Mouse (Mus musculus): ENCODE measurements at regions not wholly inside any gene's neighbourhood (a gene's known extent, or its start where the extent isn't known, plus 50 kb on each side); places are given as distances from the start of the nearest gene placed in this dataset.

DNA sequence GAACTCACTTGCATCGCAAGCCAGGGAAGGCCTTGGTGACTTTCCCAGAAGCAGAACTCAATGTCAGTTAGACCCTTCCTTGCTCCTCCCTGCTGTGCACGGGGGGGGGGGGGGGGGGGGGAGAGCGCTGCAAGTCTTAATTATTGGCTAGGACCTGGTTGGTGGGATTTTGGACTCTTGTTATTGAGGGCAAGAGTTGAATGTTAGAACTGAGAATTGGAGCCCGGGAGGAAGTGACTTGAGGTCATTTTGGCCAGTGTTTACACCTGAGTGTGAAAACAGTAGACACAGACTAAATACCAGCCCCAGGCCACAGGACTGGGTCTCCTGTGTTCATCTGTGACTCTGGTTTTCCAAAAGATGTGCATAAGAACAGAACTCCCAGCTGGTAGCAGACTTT, 114.7 kb upstream of the D7Ertd443e start:
- H3K27me3 ChIP-seq (replicated peaks; ENCODE audit: control insufficient read depth, insufficient read depth, low read length): no peaks in the 10 kb centered on the region
- H3K36me3 ChIP-seq (ENCODE audit: control insufficient read depth, insufficient read depth, low read length): no peaks in the 10 kb centered on the region
- WGBS: 22% methylated on average over 4 of the region's 4 CpGs
- no peak for TF ChIP-seq POLR2A (IDR thresholded peaks at IDR 0.05; ENCODE audit: low read depth, low read length)
- no peak for TF ChIP-seq CTCF (conservative IDR thresholded peaks at IDR 0.05; ENCODE audit: insufficient read depth, insufficient read length, low read depth, low read length)
- H3K27ac ChIP-seq (ENCODE audit: insufficient read depth, low read depth, low read length): no peak overlapping the region; the same call in 1 of the 2 replicates
- DNase-seq: peak; percentile 64
- peaks cover 7% of the 10 kb centered on the region; the same call in 1 of the 2 replicates for H3K4me1 ChIP-seq (ENCODE audit: control insufficient read depth, insufficient read depth, low read length)
- no peak overlapping the region for H3K4me3 ChIP-seq (ENCODE audit: insufficient read depth, low read depth, low read length)

DNA sequence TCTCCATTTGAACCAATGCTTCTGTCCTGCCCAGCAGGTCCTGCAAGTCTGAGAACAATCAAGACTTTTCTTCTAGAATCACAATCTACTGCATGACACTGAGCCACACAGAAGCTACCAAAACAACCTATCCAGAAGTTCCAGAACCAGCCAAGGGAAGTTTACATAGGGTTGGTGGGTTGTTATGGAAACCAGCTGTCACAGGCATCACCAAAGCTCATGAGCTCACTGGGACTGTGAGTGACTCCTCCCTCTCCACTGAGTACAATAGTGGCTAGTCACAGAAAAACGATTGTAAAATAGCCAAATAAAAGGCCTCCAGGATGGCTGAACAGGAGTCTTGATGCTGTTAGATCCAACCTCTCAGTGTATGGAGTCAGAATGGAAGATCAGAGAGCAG, 115.6 kb upstream of the D7Ertd443e start:
- 33% methylated on average over 1 of the region's 1 CpGs for WGBS
- no peak overlapping the region for H3K4me3 ChIP-seq (ENCODE audit: insufficient read depth, low read depth, low read length)

DNA sequence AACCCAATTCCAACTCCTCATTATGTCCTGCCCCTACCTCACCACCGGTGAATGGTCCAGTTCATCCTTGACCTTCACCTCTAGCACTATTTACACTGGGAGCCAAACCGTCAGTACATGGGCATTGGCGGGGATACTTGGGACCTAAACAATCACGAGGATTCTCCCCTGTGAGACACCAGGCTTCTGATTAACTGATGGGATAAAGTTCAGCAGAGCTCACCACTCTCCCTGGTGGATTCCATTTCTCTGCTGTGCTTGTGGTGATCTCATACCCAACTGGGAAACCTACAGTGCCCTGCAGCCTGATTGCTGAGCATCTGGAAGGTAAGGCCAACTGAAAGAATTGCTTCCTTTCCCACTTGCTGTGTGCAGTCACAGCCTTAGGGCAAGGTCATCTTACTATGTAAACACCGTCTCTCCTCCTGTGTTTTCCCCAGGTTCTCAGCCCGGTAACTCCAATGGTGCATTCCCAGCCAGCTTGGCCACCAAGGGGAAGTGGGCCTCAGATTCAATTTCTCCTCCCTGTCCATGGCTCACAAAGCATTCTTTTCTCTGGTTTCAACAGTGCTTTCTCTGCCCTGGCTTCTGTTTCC, 125.0 kb upstream of the D7Ertd443e start:
- H3K36me3 ChIP-seq (ENCODE audit: control insufficient read depth, insufficient read depth, low read length): no peaks in the 10 kb centered on the region
- 31% methylated on average over 6 of the region's 6 CpGs for WGBS
- no peak for TF ChIP-seq POLR2A (IDR thresholded peaks at IDR 0.05; ENCODE audit: low read depth, low read length)
- TF ChIP-seq CTCF (conservative IDR thresholded peaks at IDR 0.05; ENCODE audit: insufficient read depth, insufficient read length, low read depth, low read length): no peak
- no peak overlapping the region for H3K4me3 ChIP-seq (ENCODE audit: insufficient read depth, low read depth, low read length)
- H3K27ac ChIP-seq (ENCODE audit: insufficient read depth, low read depth, low read length): no peak overlapping the region; the same call in 1 of the 2 replicates
- no peaks in the 10 kb centered on the region for H3K27me3 ChIP-seq (replicated peaks; ENCODE audit: control insufficient read depth, insufficient read depth, low read length)
- DNase-seq: peak; percentile 56
- H3K4me1 ChIP-seq (ENCODE audit: control insufficient read depth, insufficient read depth, low read length): peaks cover 7% of the 10 kb centered on the region

More for the DNA sequence above, 115.6 kb upstream of the D7Ertd443e start:
- DNase-seq: no peak
- Histone ChIP-seq H3K4me1 (ENCODE audit: control insufficient read depth, insufficient read depth, low read length) (peaks cover 7% of the 10 kb centered on the region; the same call in 1 of the 2 replicates), H3K36me3 (ENCODE audit: control insufficient read depth, insufficient read depth, low read length) (no peaks in the 10 kb centered on the region), H3K27ac (ENCODE audit: insufficient read depth, low read depth, low read length) (no peak overlapping the region), H3K27me3 (replicated peaks; ENCODE audit: control insufficient read depth, insufficient read depth, low read length) (no peaks in the 10 kb centered on the region)
- no peak for TF ChIP-seq POLR2A (IDR thresholded peaks at IDR 0.05; ENCODE audit: low read depth, low read length)
- TF ChIP-seq CTCF (conservative IDR thresholded peaks at IDR 0.05; ENCODE audit: insufficient read depth, insufficient read length, low read depth, low read length): no peak

DNA sequence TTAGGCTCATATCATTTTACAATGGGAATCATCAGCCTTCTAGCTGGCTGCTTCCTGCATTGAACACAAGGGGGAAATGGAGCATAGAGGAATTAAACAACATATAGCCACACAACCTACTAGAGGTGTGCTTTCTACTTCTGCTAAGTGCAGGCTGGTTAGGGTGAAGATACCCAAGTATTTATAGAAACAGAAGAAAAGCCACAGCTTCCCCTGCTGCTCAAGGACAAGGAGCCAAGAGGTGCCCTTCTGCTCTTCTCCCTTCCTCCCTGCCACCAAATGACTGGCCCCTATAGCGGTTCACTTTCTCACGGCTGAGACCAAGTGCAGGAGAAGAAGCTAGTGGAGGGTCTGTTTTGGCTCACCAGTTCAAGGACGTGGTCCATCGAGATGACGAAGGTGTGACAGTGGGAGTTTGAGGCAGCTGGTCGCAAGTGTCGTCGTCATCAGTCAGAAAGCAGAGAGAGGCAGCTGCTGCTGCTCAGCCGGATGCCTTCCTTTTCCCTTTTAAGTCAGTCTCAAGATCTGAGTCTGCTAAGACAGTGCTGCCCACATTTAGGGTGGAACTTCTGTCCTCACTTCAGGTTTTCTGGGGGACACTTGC, 134.0 kb upstream of the D7Ertd443e start:
- H3K4me1 ChIP-seq (ENCODE audit: control insufficient read depth, insufficient read depth, low read length): no peaks in the 10 kb centered on the region
- no peak for DNase-seq
- no peaks in the 10 kb centered on the region for H3K27me3 ChIP-seq (replicated peaks; ENCODE audit: control insufficient read depth, insufficient read depth, low read length)
- no peak overlapping the region for H3K4me3 ChIP-seq (ENCODE audit: insufficient read depth, low read depth, low read length)
- TF ChIP-seq POLR2A (IDR thresholded peaks at IDR 0.05; ENCODE audit: low read depth, low read length) (no peak), CTCF (conservative IDR thresholded peaks at IDR 0.05; ENCODE audit: insufficient read depth, insufficient read length, low read depth, low read length) (no peak)
- H3K36me3 ChIP-seq (ENCODE audit: control insufficient read depth, insufficient read depth, low read length): no peaks in the 10 kb centered on the region
- H3K27ac ChIP-seq (ENCODE audit: insufficient read depth, low read depth, low read length): no peak overlapping the region
- WGBS: 73% methylated on average over 9 of the region's 9 CpGs

DNA sequence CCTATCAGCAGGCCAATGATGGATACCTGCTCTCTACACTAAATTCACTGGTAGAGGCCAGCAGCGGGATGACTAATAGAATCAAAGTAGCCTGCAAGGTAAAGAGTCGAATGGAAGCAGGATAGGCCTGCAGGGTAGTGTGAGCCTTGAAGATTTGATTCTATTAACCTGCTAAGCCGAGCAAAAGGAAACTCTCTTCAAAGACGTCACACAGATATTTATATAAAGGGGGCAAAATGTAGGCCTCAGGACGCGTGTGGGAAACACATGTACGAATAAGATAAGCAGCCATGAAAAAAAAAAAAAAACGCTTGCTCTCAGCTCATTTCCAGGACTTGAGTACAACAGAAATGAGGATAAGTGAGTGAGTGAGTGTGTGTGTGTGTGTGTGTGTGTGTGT, 138.4 kb upstream of the D7Ertd443e start:
- H3K4me1 ChIP-seq (ENCODE audit: control insufficient read depth, insufficient read depth, low read length): no peaks in the 10 kb centered on the region
- no peaks in the 10 kb centered on the region for H3K36me3 ChIP-seq (ENCODE audit: control insufficient read depth, insufficient read depth, low read length)
- no peaks in the 10 kb centered on the region for H3K27me3 ChIP-seq (replicated peaks; ENCODE audit: control insufficient read depth, insufficient read depth, low read length)
- H3K27ac ChIP-seq (ENCODE audit: insufficient read depth, low read depth, low read length): no peak overlapping the region
- no peak for TF ChIP-seq POLR2A (IDR thresholded peaks at IDR 0.05; ENCODE audit: low read depth, low read length)
- 82% methylated on average over 8 of the region's 8 CpGs for WGBS
- no peak for DNase-seq
- H3K4me3 ChIP-seq (ENCODE audit: insufficient read depth, low read depth, low read length): no peak overlapping the region

DNA sequence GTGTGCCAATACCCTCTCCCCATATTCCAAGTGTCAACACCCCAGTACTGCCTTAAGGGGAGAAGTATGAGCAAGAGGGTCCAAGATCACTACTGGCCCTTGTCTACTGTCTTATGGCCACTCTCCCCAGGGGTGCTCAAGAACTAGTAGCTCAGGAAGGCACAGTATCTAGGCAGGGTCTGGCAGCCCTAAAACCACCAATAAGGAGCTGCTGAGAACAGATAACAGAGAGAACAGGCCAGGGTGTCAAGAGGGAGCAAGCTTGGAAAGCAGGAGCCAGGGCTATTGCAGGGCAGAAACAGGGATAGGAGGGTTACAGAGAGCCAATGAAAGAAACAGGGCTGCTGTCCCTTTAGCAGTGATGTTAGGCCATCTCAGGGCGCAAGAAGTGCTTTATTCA, 139.6 kb upstream of the D7Ertd443e start:
- no peak overlapping the region for H3K27ac ChIP-seq (ENCODE audit: insufficient read depth, low read depth, low read length)
- no peak overlapping the region for H3K4me3 ChIP-seq (ENCODE audit: insufficient read depth, low read depth, low read length)
- 94% methylated on average over 1 of the region's 1 CpGs for WGBS
- no peaks in the 10 kb centered on the region for H3K4me1 ChIP-seq (ENCODE audit: control insufficient read depth, insufficient read depth, low read length)
- H3K36me3 ChIP-seq (ENCODE audit: control insufficient read depth, insufficient read depth, low read length): no peaks in the 10 kb centered on the region
- TF ChIP-seq POLR2A (IDR thresholded peaks at IDR 0.05; ENCODE audit: low read depth, low read length) (no peak), CTCF (conservative IDR thresholded peaks at IDR 0.05; ENCODE audit: insufficient read depth, insufficient read length, low read depth, low read length) (no peak)
- no peak for DNase-seq
- no peaks in the 10 kb centered on the region for H3K27me3 ChIP-seq (replicated peaks; ENCODE audit: control insufficient read depth, insufficient read depth, low read length)

DNA sequence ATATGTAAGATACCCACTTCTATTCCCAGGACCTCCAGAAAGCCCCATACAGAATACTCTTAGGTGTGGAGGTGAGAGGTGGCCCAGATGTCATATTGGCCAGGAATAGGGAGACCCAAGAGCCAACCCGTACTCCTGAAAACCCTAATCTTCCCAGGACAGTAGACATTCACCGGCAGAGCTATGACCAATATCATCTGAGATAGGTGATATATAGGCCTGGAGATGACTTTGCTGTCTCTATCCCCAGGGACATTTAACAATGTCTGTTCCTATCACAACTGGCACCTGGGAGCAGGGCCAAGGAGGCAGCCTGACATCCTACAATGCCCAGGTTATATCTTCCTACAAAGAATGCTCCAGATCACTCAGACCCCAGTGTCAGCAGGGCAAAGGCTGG, 140.0 kb upstream of the D7Ertd443e start:
- H3K27me3 ChIP-seq (replicated peaks; ENCODE audit: control insufficient read depth, insufficient read depth, low read length): no peaks in the 10 kb centered on the region

More for the DNA sequence above, 140.0 kb upstream of the D7Ertd443e start:
- 98% methylated on average over 2 of the region's 2 CpGs for WGBS
- no peaks in the 10 kb centered on the region for H3K4me1 ChIP-seq (ENCODE audit: control insufficient read depth, insufficient read depth, low read length)
- TF ChIP-seq CTCF (conservative IDR thresholded peaks at IDR 0.05; ENCODE audit: insufficient read depth, insufficient read length, low read depth, low read length): no peak
- TF ChIP-seq POLR2A (IDR thresholded peaks at IDR 0.05; ENCODE audit: low read depth, low read length): no peak
- no peak overlapping the region for H3K4me3 ChIP-seq (ENCODE audit: insufficient read depth, low read depth, low read length)
- H3K36me3 ChIP-seq (ENCODE audit: control insufficient read depth, insufficient read depth, low read length): no peaks in the 10 kb centered on the region
- H3K27ac ChIP-seq (ENCODE audit: insufficient read depth, low read depth, low read length): no peak overlapping the region
- DNase-seq: no peak
